Mouse (Mus musculus) neutrophil, adult 5-6 weeks (primary cell): ENCODE measurements around the gene Fads1. TPM values are rescaled to one million over a fixed set of nuclear protein-coding genes. Genes with fewer than 3 reads are reported as not detected.

ENCODE experiments used
- ATAC-seq: fragments of 151-379, 151-347 bp; 2 replicates; pipeline ENCODE4 v1.8.0; 2017; ENCODE audit warnings: mild to moderate bottlenecking, moderate TSS enrichment; ENCODE audit not compliant: insufficient number of reproducible peaks, poor library complexity, low FRiP score, severe bottlenecking; ENCODE audit errors: extremely low read depth
- total RNA-seq: library from RNA; stranded (forward); fragments of 200-1000 nt; gene quantifications from 2 replicates; pipeline ENCODE4 v1.2.3, GENCODE M21; 2017

Fads1 gene
- total RNA-seq, 1 experiment from 2014 or later: 0.23 TPM

GRCm38 (mm10) chr19:10235784-10236565, 53.3 kb downstream of the Fads1 start:
- ATAC-seq: no peak

GRCm38 (mm10) chr19:10238477-10238876, 55.8 kb downstream of the Fads1 start:
- no peak for ATAC-seq

GRCm38 (mm10) chr19:10239419-10239818, 56.7 kb downstream of the Fads1 start:
- no peak for ATAC-seq

- no peak for ATAC-seq
Measured at GRCm38 (mm10) chr19:10239975-10240653, 57.4 kb downstream of the Fads1 start.

- ATAC-seq: 0 out of 2 replicates have a peak, but pooled peaks have one; percentile 14
Measured at GRCm38 (mm10) chr19:10240654-10241305, 58.1 kb downstream of the Fads1 start, which contains the start of gene Myrf. Myrf (minus strand) TSS chr19:10240748.

- no peak for ATAC-seq
Measured at GRCm38 (mm10) chr19:10242916-10243315, 60.2 kb downstream of the Fads1 start.

GRCm38 (mm10) chr19:10244183-10244582, 61.5 kb downstream of the Fads1 start:
- no peak for ATAC-seq

Other genes starting within 250 kb of the Fads1 start
- gene Fth1, start 202.3 kb upstream of the Fads1 start, total RNA-seq: 1,498 and 1,634 TPM in 2 replicates
- 0.23 TPM in 1 of 2 replicates, not detected in the other for gene Best1, start 181.3 kb upstream of the Fads1 start, total RNA-seq
- not detected in 2 replicates for gene Rab3il1, start 181.2 kb upstream of the Fads1 start, total RNA-seq
- gene Fads3, start 141.3 kb upstream of the Fads1 start, total RNA-seq: not detected in 2 replicates
- 0.35 TPM in 1 of 2 replicates, not detected in the other for gene Fads2, start 81.1 kb upstream of the Fads1 start, total RNA-seq
- gene Tmem258, start 21.1 kb downstream of the Fads1 start, total RNA-seq: 57.5 and 74.8 TPM in 2 replicates
- 17.2 and 18.9 TPM in 2 replicates for gene Fen1, start 21.3 kb downstream of the Fads1 start, total RNA-seq
- 0.12 TPM in 1 of 2 replicates, not detected in the other for gene Myrf, start 57.9 kb downstream of the Fads1 start, total RNA-seq
- gene Dagla, start 122.0 kb downstream of the Fads1 start, total RNA-seq: not detected in 2 replicates
- gene Syt7, start 206.2 kb downstream of the Fads1 start, total RNA-seq: not detected in 2 replicates